Mouse (Mus musculus) bone marrow macrophage, adult 2 months (primary cell): ENCODE measurements around the gene Cabp1.

Source experiments
- CTCF ChIP-seq: IDR thresholded peaks from 2 replicates; pipeline ENCODE4 v1.5.1; 2012; ENCODE audit warnings: low read depth, mild to moderate bottlenecking, low read length, moderate library complexity
- POLR2A ChIP-seq: IDR thresholded peaks from 2 replicates; pipeline ENCODE4 v1.6.1; 2012; ENCODE audit warnings: mild to moderate bottlenecking, low read depth, low read length, borderline replicate concordance

DNA sequence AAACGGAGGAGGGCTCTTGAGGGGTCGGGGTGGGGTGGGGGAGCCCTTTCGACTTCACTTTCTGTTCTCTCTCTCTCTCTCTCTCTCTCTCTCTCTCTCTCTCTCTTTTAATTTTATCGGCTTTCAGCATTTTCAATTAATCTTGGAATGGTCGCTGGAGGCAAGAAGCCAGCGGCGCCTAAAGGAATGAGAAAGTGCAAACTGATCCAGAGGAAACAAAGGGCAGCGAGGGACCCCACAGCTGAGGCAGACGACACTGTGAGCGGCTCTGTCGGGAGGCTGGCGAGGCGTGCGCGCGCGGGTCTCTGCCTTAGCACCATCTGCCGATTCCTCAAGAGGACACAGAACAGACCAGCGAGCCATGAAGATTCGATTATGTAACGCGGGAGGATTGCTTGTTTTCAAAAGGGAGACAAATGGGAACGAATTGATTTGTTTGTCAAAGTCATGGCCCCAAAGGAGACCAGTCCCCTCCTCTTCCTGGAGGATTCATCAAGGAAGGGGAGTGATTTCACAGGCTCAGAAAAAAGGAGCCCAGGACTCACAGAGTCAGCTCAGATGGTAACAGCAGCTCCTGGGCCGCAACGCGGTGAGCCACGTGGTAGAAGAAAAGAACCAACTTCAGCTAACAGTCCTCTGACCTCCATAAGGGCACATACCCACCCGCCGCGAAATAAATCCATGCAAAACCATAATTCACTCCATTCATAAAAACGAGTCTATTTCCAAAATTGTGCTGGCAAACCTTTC, 10.6 kb upstream of the Cabp1 start:
- TF ChIP-seq CTCF (no peak), POLR2A (no peak)
